Mouse (Mus musculus): Measurements from ENCODE around the gene Sigmar1. TPM values are rescaled to one million over a fixed set of nuclear protein-coding genes. Genes with fewer than 3 reads are reported as not detected.

Gene Sigmar1
- total and polyA plus RNA-seq, 2 experiments from 2014 or later = 61.3 to 95.9 TPM

GRCm38 (mm10) chr4:41760288-41760721 is 4.3 kb upstream of the Sigmar1 start:
- 2% methylated on average over 15 of the region's 15 CpGs for WGBS
- peak; percentile 80 for DNase-seq (ENCODE audit: low spot score)
- Histone ChIP-seq H3K9me3 (ENCODE audit: low read length) (no peaks in the 10 kb centered on the region), H3K4me1 (ENCODE audit: insufficient read depth, low read length) (peaks cover 21% of the 10 kb centered on the region), H3K27ac (peak overlapping the region; percentile 63), H3K4me2 (ENCODE audit: low read depth, low read length) (peak overlapping the region; percentile 53), H3K36me3 (ENCODE audit: insufficient read depth, low read length) (no peaks in the 10 kb centered on the region), H3K27me3 (ENCODE audit: insufficient read depth, low read length) (no peaks in the 10 kb centered on the region), H3K9ac (replicated peaks; ENCODE audit: low read length) (peak overlapping the region; percentile 34), H3K4me3 (ENCODE audit: low read length) (peak overlapping the region; percentile 35)
- ATAC-seq = peak; percentile 83
- TF ChIP-seq CTCF (IDR thresholded peaks at IDR 0.05; ENCODE audit: low read depth) = peak; percentile 24; the same call in 1 of the 2 replicates

- no peaks in the 10 kb centered on the region for H3K9me3 ChIP-seq (ENCODE audit: low read length)
- no peaks in the 10 kb centered on the region for H3K36me3 ChIP-seq (ENCODE audit: insufficient read depth, low read length)
- peak overlapping the region; percentile 34; the same call in 1 of the 2 replicates for H3K9ac ChIP-seq (replicated peaks; ENCODE audit: low read length)
- WGBS = 40% methylated on average over 6 of the region's 6 CpGs
- no peak for DNase-seq (ENCODE audit: low spot score)
- no peak for ATAC-seq
- no peaks in the 10 kb centered on the region for H3K27me3 ChIP-seq (ENCODE audit: insufficient read depth, low read length)
- peak overlapping the region; percentile 35 for H3K4me3 ChIP-seq (ENCODE audit: low read length)
- peak overlapping the region; percentile 63 for H3K27ac ChIP-seq
- H3K4me2 ChIP-seq (ENCODE audit: low read depth, low read length) = peak overlapping the region; percentile 53
- TF ChIP-seq CTCF (IDR thresholded peaks at IDR 0.05; ENCODE audit: low read depth) = no peak
- H3K4me1 ChIP-seq (ENCODE audit: insufficient read depth, low read length) = peaks cover 21% of the 10 kb centered on the region
Measured at GRCm38 (mm10) chr4:41759656-41760287, 3.8 kb upstream of the Sigmar1 start.

GRCm38 (mm10) chr4:41759206-41759605 is 3.2 kb upstream of the Sigmar1 start:
- Histone ChIP-seq H3K9me3 (ENCODE audit: low read length) (no peaks in the 10 kb centered on the region), H3K4me2 (ENCODE audit: low read depth, low read length) (no peak overlapping the region), H3K4me3 (ENCODE audit: low read length) (no peak overlapping the region), H3K36me3 (ENCODE audit: insufficient read depth, low read length) (no peaks in the 10 kb centered on the region), H3K27me3 (ENCODE audit: insufficient read depth, low read length) (no peaks in the 10 kb centered on the region), H3K4me1 (ENCODE audit: insufficient read depth, low read length) (peaks cover 21% of the 10 kb centered on the region), H3K27ac (peak overlapping the region; percentile 63), H3K9ac (replicated peaks; ENCODE audit: low read length) (no peak overlapping the region)
- 67% methylated on average over 9 of the region's 9 CpGs for WGBS
- TF ChIP-seq CTCF (IDR thresholded peaks at IDR 0.05; ENCODE audit: low read depth) = no peak
- peak; percentile 43 for DNase-seq (ENCODE audit: low spot score)
- no peak for ATAC-seq

- TF ChIP-seq CTCF (IDR thresholded peaks at IDR 0.05; ENCODE audit: low read depth) = no peak
- no peak overlapping the region for H3K4me2 ChIP-seq (ENCODE audit: low read depth, low read length)
- H3K9ac ChIP-seq (replicated peaks; ENCODE audit: low read length) = no peak overlapping the region
- no peaks in the 10 kb centered on the region for H3K9me3 ChIP-seq (ENCODE audit: low read length)
- 94% methylated on average over 4 of the region's 4 CpGs for WGBS
- DNase-seq (ENCODE audit: low spot score) = no peak
- ATAC-seq = no peak
- no peaks in the 10 kb centered on the region for H3K36me3 ChIP-seq (ENCODE audit: insufficient read depth, low read length)
- 0 out of 2 replicates have a peak overlapping the region, but pooled peaks have one; percentile 63 for H3K27ac ChIP-seq
- H3K27me3 ChIP-seq (ENCODE audit: insufficient read depth, low read length) = no peaks in the 10 kb centered on the region
- no peak overlapping the region for H3K4me3 ChIP-seq (ENCODE audit: low read length)
- peaks cover 21% of the 10 kb centered on the region for H3K4me1 ChIP-seq (ENCODE audit: insufficient read depth, low read length)
Measured at GRCm38 (mm10) chr4:41758701-41759100, 2.7 kb upstream of the Sigmar1 start.

- H3K9me3 ChIP-seq (ENCODE audit: low read length) = no peaks in the 10 kb centered on the region
- no peak overlapping the region for H3K27ac ChIP-seq
- ATAC-seq (no peak), DNase-seq (ENCODE audit: low spot score) (no peak)
- H3K4me2 ChIP-seq (ENCODE audit: low read depth, low read length) = no peak overlapping the region
- H3K4me1 ChIP-seq (ENCODE audit: insufficient read depth, low read length) = peaks cover 21% of the 10 kb centered on the region
- no peak for TF ChIP-seq CTCF (IDR thresholded peaks at IDR 0.05; ENCODE audit: low read depth)
- no peak overlapping the region for H3K4me3 ChIP-seq (ENCODE audit: low read length)
- 82% methylated on average over 11 of the region's 11 CpGs for WGBS
- no peaks in the 10 kb centered on the region for H3K36me3 ChIP-seq (ENCODE audit: insufficient read depth, low read length)
- H3K9ac ChIP-seq (replicated peaks; ENCODE audit: low read length) = no peak overlapping the region
- H3K27me3 ChIP-seq (ENCODE audit: insufficient read depth, low read length) = no peaks in the 10 kb centered on the region
Measured at GRCm38 (mm10) chr4:41758021-41758420, 2.1 kb upstream of the Sigmar1 start.

GRCm38 (mm10) chr4:41757321-41757720 is 1.4 kb upstream of the Sigmar1 start:
- no peak for ATAC-seq
- H3K9ac ChIP-seq (replicated peaks; ENCODE audit: low read length) = no peak overlapping the region
- H3K36me3 ChIP-seq (ENCODE audit: insufficient read depth, low read length) = no peaks in the 10 kb centered on the region
- no peak overlapping the region for H3K4me2 ChIP-seq (ENCODE audit: low read depth, low read length)
- WGBS = 88% methylated on average over 13 of the region's 13 CpGs
- no peaks in the 10 kb centered on the region for H3K9me3 ChIP-seq (ENCODE audit: low read length)
- no peaks in the 10 kb centered on the region for H3K27me3 ChIP-seq (ENCODE audit: insufficient read depth, low read length)
- no peak overlapping the region for H3K27ac ChIP-seq
- no peak for DNase-seq (ENCODE audit: low spot score)
- TF ChIP-seq CTCF (IDR thresholded peaks at IDR 0.05; ENCODE audit: low read depth) = no peak
- no peak overlapping the region for H3K4me3 ChIP-seq (ENCODE audit: low read length)
- H3K4me1 ChIP-seq (ENCODE audit: insufficient read depth, low read length) = peaks cover 21% of the 10 kb centered on the region

GRCm38 (mm10) chr4:41756440-41756839 is 483 bp upstream of the Sigmar1 start:
- Histone ChIP-seq H3K4me1 (ENCODE audit: insufficient read depth, low read length) (peaks cover 21% of the 10 kb centered on the region), H3K4me2 (ENCODE audit: low read depth, low read length) (peak overlapping the region; percentile 95), H3K27me3 (ENCODE audit: insufficient read depth, low read length) (no peaks in the 10 kb centered on the region), H3K36me3 (ENCODE audit: insufficient read depth, low read length) (no peaks in the 10 kb centered on the region), H3K4me3 (ENCODE audit: low read length) (peak overlapping the region; percentile 76), H3K27ac (no peak overlapping the region), H3K9me3 (ENCODE audit: low read length) (no peaks in the 10 kb centered on the region), H3K9ac (replicated peaks; ENCODE audit: low read length) (peak overlapping the region; percentile 48; the same call in 1 of the 2 replicates)
- no peak for TF ChIP-seq CTCF (IDR thresholded peaks at IDR 0.05; ENCODE audit: low read depth)
- DNase-seq (ENCODE audit: low spot score) = no peak
- no peak for ATAC-seq
- WGBS = 78% methylated on average over 8 of the region's 8 CpGs
